Mouse (Mus musculus): ENCODE data around the gene Rufy3. TPM values are rescaled to one million over a fixed set of nuclear protein-coding genes. Genes with fewer than 3 reads are reported as not detected.

Rufy3 gene
- polyA plus RNA-seq, 1 experiment from 2014 or later = 14.3 TPM

GRCm38 (mm10) chr5:88604641-88605358, 40.0 kb downstream of the Rufy3 start:
- Histone ChIP-seq H3K4me3 (no peak overlapping the region), H3K27me3 (ENCODE audit: insufficient read depth, poor library complexity, severe bottlenecking) (no peaks in the 10 kb centered on the region), H3K36me3 (no peaks in the 10 kb centered on the region), H3K9me3 (no peaks in the 10 kb centered on the region), H3K27ac (no peak overlapping the region), H3K4me1 (peaks cover 4% of the 10 kb centered on the region; the same call in 1 of the 2 replicates)
- no peak for DNase-seq (ENCODE audit: low spot score)
- 87% methylated on average over 7 of the region's 7 CpGs for WGBS

- Histone ChIP-seq H3K27me3 (ENCODE audit: insufficient read depth, poor library complexity, severe bottlenecking) (no peaks in the 10 kb centered on the region), H3K9me3 (no peaks in the 10 kb centered on the region), H3K27ac (no peak overlapping the region), H3K4me1 (no peaks in the 10 kb centered on the region), H3K36me3 (peaks cover 24% of the 10 kb centered on the region), H3K4me3 (no peak overlapping the region)
- WGBS = 87% methylated on average over 1 of the region's 1 CpGs
- no peak for DNase-seq (ENCODE audit: low spot score)
Observed at GRCm38 (mm10) chr5:88614129-88614528, 49.3 kb downstream of the Rufy3 start.

GRCm38 (mm10) chr5:88616988-88617387, 52.1 kb downstream of the Rufy3 start:
- 86% methylated on average over 4 of the region's 4 CpGs for WGBS
- Histone ChIP-seq H3K4me3 (no peak overlapping the region), H3K36me3 (peaks cover 40% of the 10 kb centered on the region), H3K27ac (no peak overlapping the region), H3K4me1 (no peaks in the 10 kb centered on the region), H3K9me3 (no peaks in the 10 kb centered on the region), H3K27me3 (ENCODE audit: insufficient read depth, poor library complexity, severe bottlenecking) (no peaks in the 10 kb centered on the region)
- DNase-seq (ENCODE audit: low spot score) = no peak

- no peak overlapping the region for H3K27ac ChIP-seq
- H3K36me3 ChIP-seq = peaks cover 25% of the 10 kb centered on the region
- no peaks in the 10 kb centered on the region for H3K27me3 ChIP-seq (ENCODE audit: insufficient read depth, poor library complexity, severe bottlenecking)
- peaks cover 11% of the 10 kb centered on the region; the same call in 1 of the 2 replicates for H3K4me1 ChIP-seq
- no peak overlapping the region for H3K4me3 ChIP-seq
- DNase-seq (ENCODE audit: low spot score) = peak; percentile 84
- WGBS = 77% methylated on average over 4 of the region's 4 CpGs
- no peaks in the 10 kb centered on the region for H3K9me3 ChIP-seq
Observed at GRCm38 (mm10) chr5:88627545-88627944, 62.7 kb downstream of the Rufy3 start.

- peaks cover 11% of the 10 kb centered on the region; the same call in 1 of the 2 replicates for H3K4me1 ChIP-seq
- no peak for DNase-seq (ENCODE audit: low spot score)
- 78% methylated on average over 11 of the region's 11 CpGs for WGBS
- no peak overlapping the region for H3K4me3 ChIP-seq
- no peaks in the 10 kb centered on the region for H3K27me3 ChIP-seq (ENCODE audit: insufficient read depth, poor library complexity, severe bottlenecking)
- no peak overlapping the region for H3K27ac ChIP-seq
- H3K36me3 ChIP-seq = peaks cover 28% of the 10 kb centered on the region
- no peaks in the 10 kb centered on the region for H3K9me3 ChIP-seq
Observed at GRCm38 (mm10) chr5:88629125-88629524, 64.3 kb downstream of the Rufy3 start.

- no peak for DNase-seq (ENCODE audit: low spot score)
- H3K27me3 ChIP-seq (ENCODE audit: insufficient read depth, poor library complexity, severe bottlenecking) = no peaks in the 10 kb centered on the region
- H3K27ac ChIP-seq = no peak overlapping the region
- no peaks in the 10 kb centered on the region for H3K9me3 ChIP-seq
- no peak overlapping the region for H3K4me3 ChIP-seq
- peaks cover 11% of the 10 kb centered on the region; the same call in 1 of the 2 replicates for H3K4me1 ChIP-seq
- peaks cover 33% of the 10 kb centered on the region for H3K36me3 ChIP-seq
- WGBS = 81% methylated on average over 8 of the region's 8 CpGs
Observed at GRCm38 (mm10) chr5:88629987-88630386, 65.1 kb downstream of the Rufy3 start.

- Histone ChIP-seq H3K4me3 (no peak overlapping the region), H3K27me3 (ENCODE audit: insufficient read depth, poor library complexity, severe bottlenecking) (no peaks in the 10 kb centered on the region), H3K4me1 (peaks cover 11% of the 10 kb centered on the region; the same call in 1 of the 2 replicates), H3K27ac (peak overlapping the region; percentile 75; the same call in 1 of the 2 replicates), H3K9me3 (no peaks in the 10 kb centered on the region), H3K36me3 (peaks cover 41% of the 10 kb centered on the region)
- 40% methylated on average over 3 of the region's 3 CpGs for WGBS
- DNase-seq (ENCODE audit: low spot score) = no peak
Observed at GRCm38 (mm10) chr5:88630883-88631282, 66.0 kb downstream of the Rufy3 start.

GRCm38 (mm10) chr5:88631545-88631944, 66.7 kb downstream of the Rufy3 start:
- no peak for DNase-seq (ENCODE audit: low spot score)
- Histone ChIP-seq H3K27me3 (ENCODE audit: insufficient read depth, poor library complexity, severe bottlenecking) (no peaks in the 10 kb centered on the region), H3K4me1 (peaks cover 11% of the 10 kb centered on the region; the same call in 1 of the 2 replicates), H3K9me3 (no peaks in the 10 kb centered on the region), H3K36me3 (peaks cover 43% of the 10 kb centered on the region), H3K4me3 (no peak overlapping the region), H3K27ac (peak overlapping the region; percentile 75)
- WGBS = 71% methylated on average over 5 of the region's 5 CpGs

- 87% methylated on average over 9 of the region's 9 CpGs for WGBS
- H3K27me3 ChIP-seq (ENCODE audit: insufficient read depth, poor library complexity, severe bottlenecking) = no peaks in the 10 kb centered on the region
- H3K9me3 ChIP-seq = no peaks in the 10 kb centered on the region
- H3K4me1 ChIP-seq = peaks cover 11% of the 10 kb centered on the region; the same call in 1 of the 2 replicates
- no peak overlapping the region for H3K27ac ChIP-seq
- H3K4me3 ChIP-seq = no peak overlapping the region
- H3K36me3 ChIP-seq = peaks cover 48% of the 10 kb centered on the region
- no peak for DNase-seq (ENCODE audit: low spot score)
Observed at GRCm38 (mm10) chr5:88632463-88632862, 67.6 kb downstream of the Rufy3 start.

GRCm38 (mm10) chr5:88634076-88634475, 69.2 kb downstream of the Rufy3 start:
- H3K36me3 ChIP-seq = peaks cover 42% of the 10 kb centered on the region

GRCm38 (mm10) chr5:88642786-88643185, 77.9 kb downstream of the Rufy3 start:
- no peak overlapping the region for H3K4me3 ChIP-seq
- no peak for DNase-seq (ENCODE audit: low spot score)
- no peaks in the 10 kb centered on the region for H3K9me3 ChIP-seq
- 77% methylated on average over 9 of the region's 9 CpGs for WGBS
- H3K27me3 ChIP-seq (ENCODE audit: insufficient read depth, poor library complexity, severe bottlenecking) = no peaks in the 10 kb centered on the region
- H3K4me1 ChIP-seq = no peaks in the 10 kb centered on the region
- H3K36me3 ChIP-seq = peaks cover 62% of the 10 kb centered on the region
- no peak overlapping the region for H3K27ac ChIP-seq

More at GRCm38 (mm10) chr5:88634076-88634475, 69.2 kb downstream of the Rufy3 start:
- 85% methylated on average over 5 of the region's 5 CpGs for WGBS
- Histone ChIP-seq H3K27ac (no peak overlapping the region), H3K9me3 (no peaks in the 10 kb centered on the region), H3K4me3 (no peak overlapping the region), H3K4me1 (peaks cover 11% of the 10 kb centered on the region; the same call in 1 of the 2 replicates), H3K27me3 (ENCODE audit: insufficient read depth, poor library complexity, severe bottlenecking) (no peaks in the 10 kb centered on the region)
- DNase-seq (ENCODE audit: low spot score) = no peak

GRCm38 (mm10) chr5:88643491-88643890, 78.7 kb downstream of the Rufy3 start:
- H3K4me1 ChIP-seq = peaks cover 5% of the 10 kb centered on the region
- no peaks in the 10 kb centered on the region for H3K9me3 ChIP-seq
- DNase-seq (ENCODE audit: low spot score) = no peak
- no peaks in the 10 kb centered on the region for H3K27me3 ChIP-seq (ENCODE audit: insufficient read depth, poor library complexity, severe bottlenecking)
- peaks cover 65% of the 10 kb centered on the region for H3K36me3 ChIP-seq
- 89% methylated on average over 9 of the region's 9 CpGs for WGBS
- no peak overlapping the region for H3K27ac ChIP-seq
- H3K4me3 ChIP-seq = no peak overlapping the region

- H3K27me3 ChIP-seq (ENCODE audit: insufficient read depth, poor library complexity, severe bottlenecking) = no peaks in the 10 kb centered on the region
- no peak overlapping the region for H3K4me3 ChIP-seq
- no peak overlapping the region for H3K27ac ChIP-seq
- H3K9me3 ChIP-seq = no peaks in the 10 kb centered on the region
- no peak for DNase-seq (ENCODE audit: low spot score)
- 83% methylated on average over 2 of the region's 2 CpGs for WGBS
- peaks cover 60% of the 10 kb centered on the region for H3K36me3 ChIP-seq
- peaks cover 19% of the 10 kb centered on the region for H3K4me1 ChIP-seq
Observed at GRCm38 (mm10) chr5:88644901-88645300, 80.1 kb downstream of the Rufy3 start.
